Mouse (Mus musculus): ENCODE results near the gene Bicdl2. TPM values are rescaled to one million over a fixed set of nuclear protein-coding genes. Genes with fewer than 3 reads are reported as not detected.

Gene Bicdl2
- polyA plus RNA-seq (2012; rRNA removed), result 0.43 and 0.49 TPM in 2 replicates

DNA sequence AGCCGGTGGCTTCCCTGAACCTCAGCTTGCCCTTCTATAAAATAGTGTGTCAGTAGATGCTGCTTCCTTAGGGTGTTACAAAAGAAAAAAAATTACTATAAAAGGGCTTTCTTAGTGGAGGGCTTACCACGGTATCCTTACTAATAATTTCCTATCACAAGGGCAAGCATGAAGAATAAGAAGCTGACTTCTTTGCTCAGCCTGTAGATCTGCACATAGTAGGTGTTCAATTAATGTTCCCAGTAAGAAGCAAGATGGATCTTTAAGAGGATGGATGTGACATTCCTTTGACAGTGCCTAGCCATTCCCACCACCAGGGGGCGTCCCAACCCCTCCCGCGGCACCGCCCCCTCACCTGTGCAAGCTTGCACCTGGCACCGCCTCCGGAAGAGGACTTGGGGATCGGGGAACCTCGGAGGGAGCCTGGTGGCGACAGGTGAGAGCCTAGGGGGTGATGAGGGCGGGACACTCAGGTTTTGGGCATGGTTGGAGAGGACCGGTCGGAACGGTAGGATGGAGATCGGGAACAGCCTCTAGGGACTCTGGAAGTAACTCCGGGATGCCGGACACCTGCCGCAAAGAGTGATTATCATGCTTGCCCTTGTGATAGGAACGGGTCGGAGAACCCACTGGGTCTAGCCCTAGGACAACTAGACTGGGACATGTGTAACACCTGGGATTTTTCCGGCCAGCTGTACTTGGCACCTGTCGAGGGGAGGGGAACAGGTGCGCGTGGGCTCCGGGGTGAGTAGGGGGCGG lies at the start of gene Bicdl2:
Gene Bicdl2, plus strand, starts transcription at position 390 of the 759 bp plus-strand sequence.
- H3K4me3 ChIP-seq (ENCODE audit: control insufficient read depth, insufficient read depth, low read length), result no peak within 1 kb of the TSS
- peak; percentile 36 for DNase-seq
- peaks cover 5% of the 10 kb centered on the region; the same call in 1 of the 2 replicates for H3K27me3 ChIP-seq (ENCODE audit: control insufficient read depth, insufficient read depth, low read length)
- peaks cover 10% of the 10 kb centered on the region; the same call in 1 of the 2 replicates for H3K4me1 ChIP-seq (replicated peaks; ENCODE audit: control insufficient read depth, insufficient read depth, low read length)
- no peak within 1 kb of the TSS for H3K27ac ChIP-seq (ENCODE audit: control insufficient read depth, insufficient read depth, low read length)
- no peaks in the 10 kb centered on the region for H3K36me3 ChIP-seq (ENCODE audit: control insufficient read depth, insufficient read depth, low read length)
- 8% methylated on average over 27 of the region's 27 CpGs for WGBS
- TF ChIP-seq CTCF (IDR thresholded peaks at IDR 0.05; ENCODE audit: borderline replicate concordance, control insufficient read depth, extremely low read depth, insufficient read depth, low read length, poor library complexity) (peak; percentile 79; the same call in 1 of the 2 replicates), POLR2A (IDR thresholded peaks at IDR 0.05; ENCODE audit: control insufficient read depth, extremely low read depth, insufficient read depth, low read length, poor library complexity) (no peak)

- Histone ChIP-seq H3K27ac (ENCODE audit: control insufficient read depth, insufficient read depth, low read length) (no peak overlapping the region), H3K4me3 (ENCODE audit: control insufficient read depth, insufficient read depth, low read length) (no peak overlapping the region), H3K36me3 (ENCODE audit: control insufficient read depth, insufficient read depth, low read length) (no peaks in the 10 kb centered on the region), H3K4me1 (replicated peaks; ENCODE audit: control insufficient read depth, insufficient read depth, low read length) (peaks cover 11% of the 10 kb centered on the region), H3K27me3 (ENCODE audit: control insufficient read depth, insufficient read depth, low read length) (no peaks in the 10 kb centered on the region)
- TF ChIP-seq CTCF (IDR thresholded peaks at IDR 0.05; ENCODE audit: borderline replicate concordance, control insufficient read depth, extremely low read depth, insufficient read depth, low read length, poor library complexity) (no peak), POLR2A (IDR thresholded peaks at IDR 0.05; ENCODE audit: control insufficient read depth, extremely low read depth, insufficient read depth, low read length, poor library complexity) (no peak)
- WGBS, result 1% methylated on average over 9 of the region's 9 CpGs
- DNase-seq, result no peak
Measured at GRCm38 (mm10) chr17:23617087-23617486, 43.2 kb upstream of the Bicdl2 start.

DNA sequence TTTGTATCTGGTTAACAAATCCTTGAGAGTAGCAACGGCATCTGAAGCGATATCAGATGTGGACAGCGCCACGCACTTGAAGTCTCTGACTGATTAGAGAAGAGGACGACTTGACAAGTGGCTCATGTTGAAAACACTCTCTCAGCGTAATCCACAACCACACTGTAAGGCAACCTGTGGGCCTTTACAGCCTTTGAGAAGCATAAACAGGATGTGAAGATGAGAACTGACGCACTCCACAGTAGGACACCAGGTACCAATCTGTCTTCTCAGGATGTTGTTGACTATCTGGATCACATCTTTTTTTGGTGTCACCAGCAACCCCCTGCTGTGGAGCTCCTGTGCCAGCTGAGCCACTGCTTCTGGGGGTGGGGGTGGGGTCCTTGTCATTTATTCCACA lies 40.0 kb upstream of the Bicdl2 start:
- TF ChIP-seq CTCF (IDR thresholded peaks at IDR 0.05; ENCODE audit: borderline replicate concordance, control insufficient read depth, extremely low read depth, insufficient read depth, low read length, poor library complexity) (no peak), POLR2A (IDR thresholded peaks at IDR 0.05; ENCODE audit: control insufficient read depth, extremely low read depth, insufficient read depth, low read length, poor library complexity) (no peak)
- no peak for DNase-seq
- Histone ChIP-seq H3K27me3 (ENCODE audit: control insufficient read depth, insufficient read depth, low read length) (no peaks in the 10 kb centered on the region), H3K4me1 (replicated peaks; ENCODE audit: control insufficient read depth, insufficient read depth, low read length) (peaks cover 11% of the 10 kb centered on the region), H3K27ac (ENCODE audit: control insufficient read depth, insufficient read depth, low read length) (no peak overlapping the region), H3K36me3 (ENCODE audit: control insufficient read depth, insufficient read depth, low read length) (no peaks in the 10 kb centered on the region), H3K4me3 (ENCODE audit: control insufficient read depth, insufficient read depth, low read length) (no peak overlapping the region)
- WGBS, result 68% methylated on average over 7 of the region's 7 CpGs

- Histone ChIP-seq H3K4me3 (ENCODE audit: control insufficient read depth, insufficient read depth, low read length) (no peak overlapping the region), H3K4me1 (replicated peaks; ENCODE audit: control insufficient read depth, insufficient read depth, low read length) (0 out of 2 replicates have a peak, but pooled peaks cover 4% of the 10 kb centered on the region), H3K36me3 (ENCODE audit: control insufficient read depth, insufficient read depth, low read length) (no peaks in the 10 kb centered on the region), H3K27me3 (ENCODE audit: control insufficient read depth, insufficient read depth, low read length) (no peaks in the 10 kb centered on the region), H3K27ac (ENCODE audit: control insufficient read depth, insufficient read depth, low read length) (no peak overlapping the region)
- no peak for DNase-seq
- 89% methylated on average over 7 of the region's 7 CpGs for WGBS
- TF ChIP-seq CTCF (IDR thresholded peaks at IDR 0.05; ENCODE audit: borderline replicate concordance, control insufficient read depth, extremely low read depth, insufficient read depth, low read length, poor library complexity) (no peak), POLR2A (IDR thresholded peaks at IDR 0.05; ENCODE audit: control insufficient read depth, extremely low read depth, insufficient read depth, low read length, poor library complexity) (no peak)
Measured at GRCm38 (mm10) chr17:23627813-23628212, 32.5 kb upstream of the Bicdl2 start.

DNA sequence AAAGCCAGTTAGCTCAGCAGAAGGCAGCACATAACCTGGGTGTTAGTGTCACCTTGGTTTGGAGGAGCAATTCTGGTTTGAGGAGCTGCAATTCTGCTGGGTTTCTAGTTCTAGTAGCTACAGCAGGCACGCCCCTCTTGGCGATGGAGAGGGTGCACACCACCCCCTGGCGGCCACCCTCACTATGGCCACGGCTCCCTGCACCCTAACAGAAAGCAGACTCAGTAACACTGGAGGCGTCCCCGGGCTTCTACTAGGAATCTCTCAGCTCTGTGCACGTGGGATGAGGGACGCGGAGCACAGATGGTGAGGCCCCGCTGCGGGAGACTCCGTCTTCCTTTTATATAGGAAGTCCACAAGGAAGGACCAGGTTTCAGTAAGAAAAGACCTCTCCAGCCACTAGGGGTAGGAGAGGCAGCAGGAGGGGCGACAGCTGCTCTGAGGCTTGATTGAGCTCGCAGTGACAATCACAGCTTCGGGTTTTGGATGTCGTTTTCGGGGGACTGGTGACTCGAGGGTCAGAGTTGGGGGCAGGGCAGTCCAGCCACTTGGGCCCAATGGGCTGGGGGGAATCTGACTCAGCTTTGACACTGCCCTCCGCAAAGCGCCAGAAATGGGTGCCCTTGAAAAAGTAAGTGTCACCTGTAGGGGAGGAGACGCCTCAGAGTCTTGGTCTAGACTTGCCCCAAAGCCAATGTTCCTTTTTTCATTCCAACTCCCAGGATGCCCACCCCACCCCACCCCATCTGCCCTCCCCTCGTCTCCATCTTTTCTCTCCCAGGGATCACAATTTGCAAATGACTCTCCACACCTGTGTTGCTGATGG lies 29.9 kb upstream of the Bicdl2 start:
- H3K36me3 ChIP-seq (ENCODE audit: control insufficient read depth, insufficient read depth, low read length), result no peaks in the 10 kb centered on the region
- no peak overlapping the region for H3K4me3 ChIP-seq (ENCODE audit: control insufficient read depth, insufficient read depth, low read length)
- H3K4me1 ChIP-seq (replicated peaks; ENCODE audit: control insufficient read depth, insufficient read depth, low read length), result 0 out of 2 replicates have a peak, but pooled peaks cover 4% of the 10 kb centered on the region
- no peaks in the 10 kb centered on the region for H3K27me3 ChIP-seq (ENCODE audit: control insufficient read depth, insufficient read depth, low read length)
- TF ChIP-seq CTCF (IDR thresholded peaks at IDR 0.05; ENCODE audit: borderline replicate concordance, control insufficient read depth, extremely low read depth, insufficient read depth, low read length, poor library complexity) (peak; percentile 87; the same call in 1 of the 2 replicates), POLR2A (IDR thresholded peaks at IDR 0.05; ENCODE audit: control insufficient read depth, extremely low read depth, insufficient read depth, low read length, poor library complexity) (no peak)
- WGBS, result 15% methylated on average over 22 of the region's 22 CpGs
- DNase-seq, result peak; percentile 87
- no peak overlapping the region for H3K27ac ChIP-seq (ENCODE audit: control insufficient read depth, insufficient read depth, low read length)

- TF ChIP-seq CTCF (IDR thresholded peaks at IDR 0.05; ENCODE audit: borderline replicate concordance, control insufficient read depth, extremely low read depth, insufficient read depth, low read length, poor library complexity), result no peak
- TF ChIP-seq POLR2A (IDR thresholded peaks at IDR 0.05; ENCODE audit: control insufficient read depth, extremely low read depth, insufficient read depth, low read length, poor library complexity), result no peak
- no peak for DNase-seq
- Histone ChIP-seq H3K27ac (ENCODE audit: control insufficient read depth, insufficient read depth, low read length) (no peak overlapping the region), H3K4me1 (replicated peaks; ENCODE audit: control insufficient read depth, insufficient read depth, low read length) (0 out of 2 replicates have a peak, but pooled peaks cover 4% of the 10 kb centered on the region), H3K36me3 (ENCODE audit: control insufficient read depth, insufficient read depth, low read length) (no peaks in the 10 kb centered on the region), H3K27me3 (ENCODE audit: control insufficient read depth, insufficient read depth, low read length) (no peaks in the 10 kb centered on the region), H3K4me3 (ENCODE audit: control insufficient read depth, insufficient read depth, low read length) (no peak overlapping the region)
- 87% methylated on average over 8 of the region's 8 CpGs for WGBS
Measured at GRCm38 (mm10) chr17:23631241-23631640, 29.1 kb upstream of the Bicdl2 start.
